Mouse (Mus musculus) hindbrain, embryonic 12.5 days (tissue): ENCODE measurements around the gene Tomm22. TPM values are rescaled to one million over a fixed set of nuclear protein-coding genes. Genes with fewer than 3 reads are reported as not detected.
A peak's percentile ranks its signal among the peaks of the same experiment; 100 is the strongest.

ENCODE experiments used
- ATAC-seq: fragments of 200-750 bp; cut with Nextera tagmentation; 2 replicates; pipeline ENCODE4 v1.8.0; 2017; ENCODE audit warnings: moderate TSS enrichment; ENCODE audit not compliant: low FRiP score
- H3K27ac ChIP-seq: fragments of 300-500 bp; sonication (generic); 2 replicates; pipeline ENCODE4 v1.5.1; 2016; ENCODE audit warnings: mild to moderate bottlenecking
- H3K27me3 ChIP-seq: fragments of 300-500 bp; sonication (generic); 2 replicates; pipeline ENCODE4 v1.6.1; 2016; ENCODE audit warnings: mild to moderate bottlenecking
- H3K36me3 ChIP-seq: fragments of 300-500 bp; sonication (generic); 2 replicates; pipeline ENCODE4 v1.6.1; 2016; ENCODE audit warnings: mild to moderate bottlenecking
- H3K4me1 ChIP-seq: fragments of 300-500 bp; sonication (generic); 2 replicates; pipeline ENCODE4 v1.6.1; 2016
- H3K4me2 ChIP-seq: fragments of 300-500 bp; sonication (generic); replicated peaks from 2 replicates; pipeline ENCODE4 v1.6.1; 2016; ENCODE audit warnings: mild to moderate bottlenecking
- H3K4me3 ChIP-seq: fragments of 300-500 bp; sonication (generic); 2 replicates; pipeline ENCODE4 v1.5.1; 2016; ENCODE audit warnings: mild to moderate bottlenecking
- H3K9ac ChIP-seq: fragments of 300-500 bp; sonication (generic); 2 replicates; pipeline ENCODE4 v1.6.1; 2016; ENCODE audit warnings: mild to moderate bottlenecking, moderate library complexity
- H3K9me3 ChIP-seq: fragments of 300-500 bp; sonication (generic); replicated peaks from 2 replicates; pipeline ENCODE4 v1.6.1; 2016; ENCODE audit warnings: mild to moderate bottlenecking
- WGBS: fragments of 180-500 bp; shearing (Covaris S2); methylation state at CpG from one replicate; pipeline ENCODE4 v1.1.7; 2016; 5-methylcytosine and 5-hydroxymethylcytosine counted together
- polyA plus RNA-seq: library from polyadenylated mRNA; unstranded; fragments of >200 nt; fragmentation: Nextera tagmentation; extraction: Ambion mirVana; gene quantifications from 2 replicates; pipeline ENCODE4 v1.2.1, GENCODE M21; 2016

The Tomm22 gene
- 239 and 249 TPM in 2 replicates for polyA plus RNA-seq

- Histone ChIP-seq H3K36me3 (peaks cover 49% of the 10 kb centered on the region), H3K4me3 (peak within 1 kb of the TSS; percentile 95), H3K9me3 (no peaks in the 10 kb centered on the region), H3K4me1 (peaks cover 6% of the 10 kb centered on the region), H3K27ac (peak within 1 kb of the TSS; percentile 52), H3K4me2 (peak within 1 kb of the TSS; percentile 85), H3K27me3 (no peaks in the 10 kb centered on the region), H3K9ac (peak within 1 kb of the TSS; percentile 82)
- ATAC-seq: peak; percentile 95
- 20% methylated on average over 33 of the region's 33 CpGs for WGBS
Observed at GRCm38 (mm10) chr15:79670249-79670971, at the start of gene Tomm22. TSS of gene Tomm22 (plus strand) at chr15:79670861.

- Histone ChIP-seq H3K4me1 (no peaks in the 10 kb centered on the region), H3K27ac (no peak overlapping the region), H3K9me3 (no peaks in the 10 kb centered on the region), H3K4me2 (no peak overlapping the region), H3K9ac (no peak overlapping the region), H3K4me3 (no peak overlapping the region), H3K36me3 (peaks cover 93% of the 10 kb centered on the region), H3K27me3 (no peaks in the 10 kb centered on the region)
- no peak for ATAC-seq
- WGBS: 73% methylated on average over 2 of the region's 2 CpGs
Observed at GRCm38 (mm10) chr15:79630471-79630870, 40.2 kb upstream of the Tomm22 start.

DNA sequence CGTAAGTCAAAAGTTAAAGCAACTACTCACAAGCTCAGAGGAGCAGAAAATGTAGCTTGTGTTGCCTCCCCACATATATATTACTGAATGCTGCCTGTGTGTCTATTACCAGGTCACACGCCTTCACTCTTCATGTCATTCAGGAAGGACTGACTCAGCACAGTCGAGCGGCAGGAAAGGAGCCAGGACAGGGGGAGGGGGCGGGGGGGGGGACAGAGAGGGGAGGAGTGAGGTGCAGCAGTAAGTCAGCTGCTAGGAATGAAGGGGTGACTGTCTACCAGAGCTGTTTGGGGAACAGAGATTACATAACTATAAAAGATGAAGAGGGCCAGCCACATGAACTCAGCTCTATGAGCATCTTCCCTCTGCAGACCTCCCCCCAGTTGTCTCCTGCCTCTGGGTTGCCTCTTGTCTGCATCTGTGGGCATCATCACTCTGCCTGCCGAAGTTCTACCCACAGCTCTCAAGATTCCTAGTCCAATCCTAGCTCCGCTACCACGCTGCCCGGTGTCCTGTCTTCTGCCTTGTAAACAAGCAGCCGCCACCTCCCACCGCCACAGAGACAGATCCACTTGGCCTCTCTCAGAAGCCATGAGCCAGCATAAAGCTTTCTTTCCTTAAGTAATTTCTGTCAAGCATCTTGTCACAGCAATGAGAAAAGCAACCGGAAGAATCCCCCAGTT is 29.4 kb upstream of the Tomm22 start:
- WGBS: 84% methylated on average over 12 of the region's 12 CpGs

DNA sequence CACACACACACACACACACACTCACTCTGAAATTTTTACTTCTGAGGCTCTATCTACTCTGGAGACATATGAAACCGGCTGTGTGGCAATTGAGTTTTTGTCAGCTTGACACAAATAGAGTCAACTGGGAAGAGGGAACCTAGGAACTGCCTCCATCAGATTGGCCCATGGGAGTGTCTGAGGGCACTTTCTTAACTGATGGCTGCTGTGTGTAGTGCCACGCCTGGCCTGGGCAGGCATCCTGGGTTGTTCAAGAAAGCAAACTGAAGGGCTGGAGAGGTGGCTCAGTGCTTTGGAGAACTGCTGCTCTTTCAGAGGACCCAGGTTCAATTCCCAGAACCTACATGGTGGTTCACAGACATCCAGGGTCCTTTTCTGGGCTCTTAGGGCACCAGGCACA is 25.2 kb upstream of the Tomm22 start:
- Histone ChIP-seq H3K9me3 (no peaks in the 10 kb centered on the region), H3K27me3 (no peaks in the 10 kb centered on the region), H3K27ac (no peak overlapping the region), H3K4me1 (no peaks in the 10 kb centered on the region), H3K9ac (no peak overlapping the region), H3K4me3 (no peak overlapping the region), H3K36me3 (peaks cover 67% of the 10 kb centered on the region), H3K4me2 (no peak overlapping the region)
- WGBS: 88% methylated on average over 2 of the region's 2 CpGs
- ATAC-seq: no peak

More for the DNA sequence above, 29.4 kb upstream of the Tomm22 start:
- no peak overlapping the region for H3K9ac ChIP-seq
- H3K36me3 ChIP-seq: peaks cover 67% of the 10 kb centered on the region
- no peak overlapping the region for H3K4me2 ChIP-seq
- no peaks in the 10 kb centered on the region for H3K27me3 ChIP-seq
- no peaks in the 10 kb centered on the region for H3K4me1 ChIP-seq
- no peak for ATAC-seq
- no peak overlapping the region for H3K27ac ChIP-seq
- no peak overlapping the region for H3K4me3 ChIP-seq
- no peaks in the 10 kb centered on the region for H3K9me3 ChIP-seq

DNA sequence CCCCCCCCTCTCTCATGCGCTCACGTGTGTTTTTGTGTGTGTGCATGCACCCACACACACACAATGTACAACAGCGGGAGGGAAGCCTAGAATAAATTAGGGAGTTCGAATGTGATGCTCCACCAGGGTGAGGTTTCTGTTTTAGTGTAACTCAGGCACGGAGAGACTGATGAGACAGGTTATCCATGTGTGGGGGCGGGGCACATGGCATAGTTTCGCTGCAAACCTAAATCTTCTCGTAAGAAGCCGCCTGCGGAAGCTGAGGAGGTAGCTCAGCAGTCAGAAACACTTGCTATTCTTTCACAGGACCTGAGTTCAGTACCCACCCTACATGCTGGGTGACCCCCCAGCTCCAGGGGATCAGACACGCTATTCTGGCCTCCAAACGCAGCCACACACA is 22.5 kb upstream of the Tomm22 start:
- Histone ChIP-seq H3K9me3 (no peaks in the 10 kb centered on the region), H3K4me1 (no peaks in the 10 kb centered on the region), H3K4me3 (no peak overlapping the region), H3K27me3 (no peaks in the 10 kb centered on the region), H3K4me2 (no peak overlapping the region), H3K27ac (no peak overlapping the region), H3K9ac (no peak overlapping the region), H3K36me3 (peaks cover 50% of the 10 kb centered on the region)
- no peak for ATAC-seq
- WGBS: 91% methylated on average over 12 of the region's 12 CpGs

- Histone ChIP-seq H3K4me2 (no peak overlapping the region), H3K4me1 (no peaks in the 10 kb centered on the region), H3K36me3 (peaks cover 42% of the 10 kb centered on the region), H3K9me3 (no peaks in the 10 kb centered on the region), H3K4me3 (no peak overlapping the region), H3K27ac (no peak overlapping the region), H3K27me3 (no peaks in the 10 kb centered on the region), H3K9ac (no peak overlapping the region)
- ATAC-seq: no peak
Observed at GRCm38 (mm10) chr15:79650569-79650968, 20.1 kb upstream of the Tomm22 start.

DNA sequence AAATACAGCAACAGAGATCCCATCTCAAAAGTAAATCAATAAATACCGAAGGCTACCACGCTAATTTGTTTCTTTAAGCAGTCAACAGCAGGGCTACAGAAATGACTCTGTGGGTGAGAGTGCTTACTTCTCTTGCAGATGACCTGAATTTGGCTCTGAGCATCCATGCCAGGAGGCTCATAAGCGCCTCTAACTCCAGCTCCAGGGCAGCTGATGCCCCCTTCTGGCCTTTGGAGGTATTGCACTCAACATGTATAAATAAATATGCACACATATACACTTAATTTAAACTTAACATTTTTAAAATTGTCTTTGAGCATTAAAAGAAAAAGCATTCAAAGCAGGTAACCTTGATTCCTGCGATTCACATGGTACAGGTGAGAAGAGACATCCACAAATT is 19.2 kb upstream of the Tomm22 start:
- 75% methylated on average over 4 of the region's 4 CpGs for WGBS
- peaks cover 37% of the 10 kb centered on the region for H3K36me3 ChIP-seq
- H3K9me3 ChIP-seq: no peaks in the 10 kb centered on the region
- H3K4me1 ChIP-seq: no peaks in the 10 kb centered on the region
- ATAC-seq: no peak
- H3K4me3 ChIP-seq: no peak overlapping the region
- H3K9ac ChIP-seq: no peak overlapping the region
- no peak overlapping the region for H3K4me2 ChIP-seq
- H3K27me3 ChIP-seq: no peaks in the 10 kb centered on the region
- H3K27ac ChIP-seq: no peak overlapping the region

DNA sequence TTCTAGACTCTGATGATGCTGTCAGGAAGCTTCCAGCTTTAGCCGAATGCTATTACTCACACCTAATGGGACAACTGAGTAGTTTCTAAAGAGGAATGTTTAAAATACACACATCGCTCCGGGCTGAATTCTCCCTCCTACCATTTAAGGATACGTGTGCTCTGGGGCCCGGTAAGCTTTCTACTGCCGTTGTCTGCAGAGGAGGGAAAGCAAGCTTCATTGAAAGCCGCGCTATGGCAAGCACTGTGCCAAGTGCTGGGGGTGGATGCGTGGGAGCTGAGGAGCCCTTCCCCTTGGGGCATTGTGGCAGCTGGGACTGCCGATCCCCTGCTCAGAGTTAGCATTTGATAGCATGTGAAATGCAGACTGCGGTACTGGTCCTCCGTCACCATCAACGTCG is 14.2 kb upstream of the Tomm22 start:
- Histone ChIP-seq H3K4me2 (no peak overlapping the region), H3K36me3 (peaks cover 8% of the 10 kb centered on the region; the same call in 1 of the 2 replicates), H3K27me3 (no peaks in the 10 kb centered on the region), H3K9me3 (no peaks in the 10 kb centered on the region), H3K9ac (no peak overlapping the region), H3K4me1 (peaks cover 7% of the 10 kb centered on the region), H3K4me3 (no peak overlapping the region), H3K27ac (no peak overlapping the region)
- ATAC-seq: no peak
- WGBS: 91% methylated on average over 14 of the region's 14 CpGs

GRCm38 (mm10) chr15:79657837-79658530 is 12.7 kb upstream of the Tomm22 start:
- H3K4me3 ChIP-seq: peak overlapping the region; percentile 82
- ATAC-seq: peak; percentile 24
- H3K27me3 ChIP-seq: no peaks in the 10 kb centered on the region
- H3K27ac ChIP-seq: peak overlapping the region; percentile 95
- H3K4me1 ChIP-seq: peaks cover 7% of the 10 kb centered on the region
- peak overlapping the region; percentile 85 for H3K9ac ChIP-seq
- H3K36me3 ChIP-seq: peaks cover 16% of the 10 kb centered on the region
- peak overlapping the region; percentile 82 for H3K4me2 ChIP-seq
- H3K9me3 ChIP-seq: no peaks in the 10 kb centered on the region; the same call in 1 of the 2 replicates
- 3% methylated on average over 16 of the region's 16 CpGs for WGBS

GRCm38 (mm10) chr15:79658531-79659375 is 11.9 kb upstream of the Tomm22 start, which contains the start of the genes Fam227a and Cby1:
TSS of gene Fam227a (minus strand) at chr15:79658956.
TSS of gene Cby1 (plus strand) at chr15:79659199.
- Histone ChIP-seq H3K27ac (peak within 1 kb of the TSS; percentile 95), H3K9me3 (no peaks in the 10 kb centered on the region; the same call in 1 of the 2 replicates), H3K36me3 (peaks cover 20% of the 10 kb centered on the region), H3K4me2 (peak within 1 kb of the TSS; percentile 82), H3K9ac (peak within 1 kb of the TSS; percentile 85), H3K4me3 (peak within 1 kb of the TSS; percentile 82), H3K27me3 (no peaks in the 10 kb centered on the region), H3K4me1 (peaks cover 7% of the 10 kb centered on the region)
- ATAC-seq: peak; percentile 92
- under 1% methylated on average over 54 of the region's 55 CpGs for WGBS

DNA sequence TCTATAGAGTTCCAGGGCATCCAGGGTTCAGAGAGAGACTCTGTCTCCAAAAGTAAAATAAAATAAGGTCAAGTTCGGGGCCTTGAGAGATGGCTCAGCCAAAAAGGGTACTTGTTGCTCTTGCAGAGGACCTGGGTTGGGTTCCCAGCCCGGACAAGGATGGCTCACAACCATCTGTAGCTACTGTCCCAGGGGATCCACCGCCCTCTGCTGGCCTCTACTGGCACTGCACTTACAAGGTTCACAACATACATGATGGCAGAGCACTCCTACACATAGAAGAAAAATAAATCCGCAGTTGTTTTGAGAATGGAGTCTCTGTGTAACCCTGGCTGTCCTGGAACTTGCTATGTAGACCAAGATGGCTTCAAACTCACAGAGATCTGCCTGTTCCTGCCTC is 8.8 kb upstream of the Tomm22 start:
- Histone ChIP-seq H3K27ac (no peak overlapping the region), H3K4me1 (peaks cover 7% of the 10 kb centered on the region), H3K36me3 (peaks cover 34% of the 10 kb centered on the region), H3K9ac (no peak overlapping the region), H3K27me3 (no peaks in the 10 kb centered on the region), H3K9me3 (no peaks in the 10 kb centered on the region; the same call in 1 of the 2 replicates), H3K4me2 (no peak overlapping the region), H3K4me3 (no peak overlapping the region)
- no peak for ATAC-seq
- 70% methylated on average over 4 of the region's 4 CpGs for WGBS
